Mouse (Mus musculus): Measurements from ENCODE around the gene Atp6v1e2.

Atp6v1e2 gene

DNA sequence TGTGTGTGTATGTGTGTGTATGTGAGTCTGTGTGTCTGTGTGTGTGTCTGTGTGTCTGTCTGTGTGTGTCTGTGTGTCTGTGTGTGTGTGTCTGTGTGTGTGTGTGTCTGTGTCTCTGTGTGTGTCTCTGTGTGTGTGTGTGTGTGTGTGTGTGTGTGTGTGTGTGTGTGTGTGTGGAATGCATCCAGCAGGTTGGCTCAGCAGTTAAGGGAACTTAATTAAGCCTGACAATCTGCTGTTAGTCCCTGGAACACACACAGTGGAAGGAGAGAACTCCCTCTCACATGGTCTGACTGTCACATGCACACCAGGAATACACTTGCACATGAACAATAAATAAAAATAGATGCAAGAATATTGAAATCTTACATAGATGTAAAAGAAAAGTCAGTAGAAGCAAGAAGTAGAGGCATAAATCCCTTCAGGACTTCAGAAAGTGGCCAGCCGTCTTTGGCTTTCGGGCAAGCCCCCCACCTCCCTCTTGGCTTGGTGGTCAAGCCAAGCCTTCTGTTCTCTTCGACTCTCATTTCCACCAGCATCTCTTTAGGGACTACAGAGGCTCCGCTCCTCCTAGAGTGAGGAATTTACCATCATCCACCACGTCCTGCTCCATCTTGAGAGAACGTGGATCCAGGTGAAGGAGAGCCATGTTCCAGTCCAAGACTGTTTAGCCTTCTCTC is 50.1 kb downstream of the Atp6v1e2 start:
- Histone ChIP-seq H3K27me3 (ENCODE audit: control insufficient read depth, insufficient read depth, low read length, poor library complexity, severe bottlenecking) (no peaks in the 10 kb centered on the region), H3K36me3 (ENCODE audit: control insufficient read depth, insufficient read depth, low read length, poor library complexity, severe bottlenecking) (no peaks in the 10 kb centered on the region)
- DNase-seq (ENCODE audit: low read depth, low spot score): no peak

DNA sequence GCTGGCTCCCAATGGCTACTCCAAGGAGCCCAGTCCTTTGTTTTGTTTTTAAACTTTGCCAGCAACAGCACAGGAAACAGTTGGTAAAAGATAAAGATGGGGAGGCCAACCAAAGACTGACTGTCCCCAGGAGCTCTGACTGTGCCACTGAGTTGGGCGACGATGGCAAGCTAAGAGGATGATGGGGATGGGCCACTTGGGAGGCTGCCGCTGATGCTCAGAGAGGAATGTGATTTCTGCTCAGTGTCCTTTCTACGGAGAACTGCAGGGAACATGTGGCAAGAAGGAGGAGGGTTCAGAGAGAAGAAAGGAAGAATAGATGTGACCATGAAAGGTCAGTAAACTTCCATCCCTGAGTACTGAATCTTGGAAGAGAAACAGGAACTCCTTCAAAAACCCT is 52.5 kb downstream of the Atp6v1e2 start:
- Histone ChIP-seq H3K36me3 (ENCODE audit: control insufficient read depth, insufficient read depth, low read length, poor library complexity, severe bottlenecking) (no peaks in the 10 kb centered on the region), H3K27me3 (ENCODE audit: control insufficient read depth, insufficient read depth, low read length, poor library complexity, severe bottlenecking) (no peaks in the 10 kb centered on the region)
- no peak for DNase-seq (ENCODE audit: low read depth, low spot score)
